Mouse (Mus musculus) liver, adult 2 months (tissue): ENCODE measurements around the gene Bcat1.

Experiments used
- CTCF ChIP-seq: fragments of 200-500 bp; IDR thresholded peaks from 2 replicates; pipeline ENCODE4 v1.5.1; 2011; ENCODE audit warnings: low read depth, low read length, control low read depth
- POLR2A ChIP-seq: fragments of 200-500 bp; IDR thresholded peaks from 2 replicates; pipeline ENCODE4 v1.6.1; 2011; ENCODE audit warnings: low read length, control low read depth; ENCODE audit not compliant: insufficient read depth; ENCODE audit errors: extremely low read depth

DNA sequence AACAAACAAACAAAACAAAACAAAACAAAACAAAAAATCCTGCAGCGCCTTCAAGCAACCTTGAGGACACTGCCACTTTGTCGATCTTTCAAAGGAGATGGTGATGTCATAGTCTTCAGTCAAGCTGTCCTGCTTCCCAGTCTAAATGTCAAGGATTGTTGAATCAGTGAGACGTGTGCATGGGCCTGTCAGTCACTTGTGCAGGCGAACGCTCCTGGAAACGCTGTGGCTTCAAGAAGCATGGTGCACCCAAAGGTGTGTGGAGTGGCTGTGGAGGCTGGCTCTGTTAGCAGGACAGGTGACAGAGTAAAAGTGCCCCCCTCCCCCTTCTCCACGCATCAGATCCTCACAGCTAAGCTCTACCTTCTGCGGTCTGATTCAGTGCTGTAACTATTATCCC, 103.6 kb downstream of the Bcat1 start:
- no peak for TF ChIP-seq POLR2A
- no peak for TF ChIP-seq CTCF
